ENCODE assay signal across 31 mouse cellular contexts in genomic region chr4:125430845-125431244, GRCm38 (mm10). TPM values are rescaled to one million over a fixed set of nuclear protein-coding genes. Genes with fewer than 3 reads are reported as not detected.
"Had no signal": no experiment of that assay in that cellular context is flagged by ENCODE, and none has a peak within 500 bp of the region (broad histone marks: within the 10 kb centered on the region; RNA-seq: fewer than 3 reads in every experiment).

No protein-coding gene starts in this region.

- H3K4me3 ChIP-seq: gastrocnemius, adult 2 months; heart, embryonic 10.5 days; heart, embryonic 12.5 days; hindbrain, embryonic 10.5 days; hindbrain, embryonic 12.5 days; intestine, embryonic 15.5 days; layer of hippocampus, adult 2 months; limb, embryonic 13.5 days; limb, embryonic 15.5 days; liver, embryonic 12.5 days had no signal

- H3K36me3 ChIP-seq: heart, embryonic 10.5 days; heart, embryonic 12.5 days; hindbrain, embryonic 10.5 days; hindbrain, embryonic 12.5 days; intestine, embryonic 15.5 days; limb, embryonic 13.5 days; limb, embryonic 15.5 days; liver, embryonic 12.5 days had no signal

- ATAC-seq: hindbrain, embryonic 16.5 days; inflammation-experienced regulatory T-cells, adult 6 months; intestine, embryonic 15.5 days; intestine, postnatal 0 days; liver, embryonic 12.5 days had no signal

- DNase-seq: gastrocnemius, adult 2 months; gastrocnemius, postnatal 10 days; gastrocnemius, postnatal 25 days; heart, adult 18-20 months; heart, postnatal 10 days; heart, postnatal 4 days; kidney, adult 18-20 months; kidney, adult 8-10 months; kidney, postnatal 10 days; kidney, postnatal 25 days; kidney, postnatal 4 days; layer of hippocampus, adult 9-11 months; layer of hippocampus, postnatal 36 days; left cerebral cortex, postnatal 4 days had no signal

- H3K27ac ChIP-seq: gastrocnemius, adult 2 months; heart, embryonic 10.5 days; hindbrain, embryonic 10.5 days; hindbrain, embryonic 12.5 days; hindbrain, embryonic 14.5 days; intestine, embryonic 15.5 days; layer of hippocampus, adult 2 months; limb, embryonic 13.5 days; limb, embryonic 15.5 days; liver, embryonic 12.5 days; liver, embryonic 14.5 days had no signal

- H3K4me2 ChIP-seq: heart, embryonic 12.5 days; hindbrain, embryonic 12.5 days; hindbrain, embryonic 14.5 days; intestine, embryonic 15.5 days; limb, embryonic 13.5 days; limb, embryonic 15.5 days; liver, embryonic 12.5 days had no signal

- H3K9me3 ChIP-seq: heart, embryonic 10.5 days; hindbrain, embryonic 10.5 days; hindbrain, embryonic 12.5 days; intestine, embryonic 15.5 days; limb, embryonic 13.5 days; limb, embryonic 15.5 days; liver, embryonic 12.5 days had no signal

- H3K4me1 ChIP-seq: hindbrain, embryonic 12.5 days; intestine, embryonic 15.5 days; limb, embryonic 13.5 days; limb, embryonic 15.5 days; liver, embryonic 12.5 days had no signal

- H3K9ac ChIP-seq: heart, embryonic 12.5 days; hindbrain, embryonic 12.5 days; hindbrain, embryonic 14.5 days; intestine, embryonic 15.5 days; limb, embryonic 13.5 days; limb, embryonic 15.5 days; liver, embryonic 12.5 days; liver, embryonic 14.5 days had no signal

- H3K27me3 ChIP-seq: intestine, embryonic 15.5 days; limb, embryonic 15.5 days; liver, embryonic 12.5 days had no signal

RNA-seq across cellular contexts. Expression of gene Grik3, which starts 59.7 kb away (rescaled TPM):
- total RNA-seq: granulocyte monocyte progenitor cell, adult 5-6 weeks; liver, adult 2 months had no signal
- polyA plus RNA-seq: inflammation-experienced regulatory T-cells, adult 6 months; limb, embryonic 11.5 days; liver, embryonic 12.5 days had no signal
